Mouse (Mus musculus) liver, embryonic 14 days (tissue): Measurements from ENCODE around the gene Olfr483. TPM values are rescaled to one million over a fixed set of nuclear protein-coding genes. Genes with fewer than 3 reads are reported as not detected.

Source experiments
- polyA plus RNA-seq: library from polyadenylated mRNA; depleted of rRNA; stranded (reverse); fragments of >200 nt; gene quantifications from 2 replicates; pipeline ENCODE4 v1.2.3, GENCODE M21; 2012; rRNA removed

The Olfr483 gene
- not detected in 2 replicates for polyA plus RNA-seq

DNA sequence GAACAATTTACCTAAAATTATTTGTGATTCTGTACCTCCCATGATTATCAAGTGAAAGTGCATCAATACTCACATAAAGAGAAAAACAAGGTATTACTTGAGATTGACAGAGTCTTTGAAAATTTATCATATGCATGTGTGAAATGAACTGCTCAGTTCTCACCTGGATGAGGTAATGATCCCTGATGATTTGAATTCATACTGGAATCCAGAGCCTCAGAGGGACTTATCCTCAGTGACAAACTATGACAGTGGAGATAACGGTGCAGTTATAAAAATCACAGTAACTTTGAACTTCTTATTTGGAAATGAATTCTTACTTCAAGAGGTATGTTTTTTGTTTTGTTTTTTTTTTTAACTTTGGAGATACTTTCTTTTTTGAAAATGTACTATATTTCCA lies at the start of gene Olfr483:
TSS of gene Olfr483 (plus strand) at position 301 of the 400 bp plus-strand sequence.

GRCm38 (mm10) chr7:108067246-108067645 lies 33.4 kb upstream of the Olfr483 start, which contains the start of gene Olfr480:
Gene Olfr480, minus strand, starts transcription at chr7:108067346.

DNA sequence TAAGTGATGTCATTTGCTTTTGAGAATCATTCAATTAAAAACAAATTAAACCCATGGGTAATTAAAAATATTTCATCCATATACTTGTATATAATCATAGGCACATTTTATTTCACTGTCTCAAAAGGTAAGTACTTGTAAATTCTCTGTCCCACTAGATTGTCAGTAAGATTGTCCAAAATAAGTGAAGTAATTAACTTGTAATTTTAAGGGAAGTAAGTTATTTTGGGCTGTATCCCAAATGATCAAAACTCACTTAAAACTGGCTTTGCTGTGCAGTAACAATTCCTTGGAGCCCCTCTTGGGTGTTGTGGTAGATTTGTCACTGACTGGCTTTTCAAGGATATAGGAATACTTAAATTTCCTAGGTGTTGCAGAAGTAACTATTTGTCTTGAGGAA lies 21.1 kb upstream of the Olfr483 start, which contains the start of gene Olfr481:
TSS of gene Olfr481 (plus strand) at position 301 of the 400 bp plus-strand sequence.

GRCm38 (mm10) chr7:108097486-108097885 lies 3.2 kb upstream of the Olfr483 start, which contains the start of gene Olfr482:
Gene Olfr482, minus strand, starts transcription at chr7:108097586.

DNA sequence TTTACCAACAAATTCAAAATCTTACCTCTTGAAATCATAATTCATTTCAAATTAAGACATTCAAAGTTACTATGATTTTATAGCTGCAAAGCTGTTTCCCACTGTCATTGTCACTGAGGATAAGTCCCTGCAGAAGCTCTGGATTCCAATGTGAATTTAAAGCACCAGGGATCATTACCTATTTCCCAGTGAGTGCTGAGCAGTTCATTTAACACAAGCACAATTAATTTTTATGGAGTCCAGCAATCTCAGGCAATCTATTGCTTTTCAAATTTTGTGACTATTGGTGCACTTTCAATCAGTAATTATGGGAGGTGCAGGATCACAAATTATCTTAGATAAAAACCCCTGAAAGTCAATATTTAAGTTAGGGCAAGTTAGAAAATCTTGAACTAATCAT lies 26.7 kb downstream of the Olfr483 start, which contains the start of gene Olfr484:
TSS of gene Olfr484 (minus strand) at position 101 of the 400 bp plus-strand sequence.

Other genes starting within 250 kb of the Olfr483 start
- not detected in 2 replicates for gene Olfr472, start 202.9 kb upstream of the Olfr483 start, polyA plus RNA-seq
- gene Olfr473, start 170.4 kb upstream of the Olfr483 start, polyA plus RNA-seq, result not detected in 2 replicates
- not detected in 2 replicates for gene Olfr474, start 146.2 kb upstream of the Olfr483 start, polyA plus RNA-seq
- gene Olfr476, start 136.0 kb upstream of the Olfr483 start, polyA plus RNA-seq, result not detected in 2 replicates
- not detected in 2 replicates for gene Olfr477, start 114.2 kb upstream of the Olfr483 start, polyA plus RNA-seq
- not detected in 2 replicates for gene Olfr478, start 66.9 kb upstream of the Olfr483 start, polyA plus RNA-seq
- not detected in 2 replicates for gene Olfr479, start 50.2 kb upstream of the Olfr483 start, polyA plus RNA-seq
- gene Olfr480, start 33.5 kb upstream of the Olfr483 start, polyA plus RNA-seq, result not detected in 2 replicates
- gene Olfr481, start 21.0 kb upstream of the Olfr483 start, polyA plus RNA-seq, result not detected in 2 replicates
- gene Olfr482, start 3.3 kb upstream of the Olfr483 start, polyA plus RNA-seq, result not detected in 2 replicates
- not detected in 2 replicates for gene Olfr484, start 26.6 kb downstream of the Olfr483 start, polyA plus RNA-seq
- gene Olfr485, start 59.0 kb downstream of the Olfr483 start, polyA plus RNA-seq, result not detected in 2 replicates
- not detected in 2 replicates for gene Olfr486, start 71.9 kb downstream of the Olfr483 start, polyA plus RNA-seq
- not detected in 2 replicates for gene Olfr487, start 113.8 kb downstream of the Olfr483 start, polyA plus RNA-seq
- gene Olfr488, start 157.5 kb downstream of the Olfr483 start, polyA plus RNA-seq, result not detected in 2 replicates
- not detected in 2 replicates for gene Olfr490, start 188.1 kb downstream of the Olfr483 start, polyA plus RNA-seq
- gene Olfr491, start 212.6 kb downstream of the Olfr483 start, polyA plus RNA-seq, result not detected in 2 replicates
- not detected in 2 replicates for gene Olfr492, start 222.8 kb downstream of the Olfr483 start, polyA plus RNA-seq
- gene Olfr493, start 246.1 kb downstream of the Olfr483 start, polyA plus RNA-seq, result not detected in 2 replicates